Mouse (Mus musculus) intestine, embryonic 15.5 days (tissue): ENCODE measurements around the gene RPS10-NUDT3. TPM values are rescaled to one million over a fixed set of nuclear protein-coding genes. Genes with fewer than 3 reads are reported as not detected.
A peak's percentile ranks its signal among the peaks of the same experiment; 100 is the strongest.
"Not testable (repeated sequence)": the region's sequence is repeated elsewhere in the genome, so short reads cannot be mapped to it uniquely, and the experiment has no call there.

ENCODE experiments used
- ATAC-seq: fragments of 200-750 bp; cut with Nextera tagmentation; 2 replicates; pipeline ENCODE4 v1.8.0; 2017; ENCODE audit warnings: moderate TSS enrichment, moderate library complexity
- H3K27ac ChIP-seq: fragments of 300-500 bp; sonication (generic); 2 replicates; pipeline ENCODE4 v1.5.1; 2015; ENCODE audit warnings: mild to moderate bottlenecking, inconsistent platforms
- H3K27me3 ChIP-seq: fragments of 300-500 bp; sonication (generic); replicated peaks from 2 replicates; pipeline ENCODE4 v1.6.1; 2015; ENCODE audit warnings: inconsistent platforms
- H3K36me3 ChIP-seq: fragments of 300-500 bp; sonication (generic); 2 replicates; pipeline ENCODE4 v1.6.1; 2015; ENCODE audit warnings: inconsistent platforms
- H3K4me1 ChIP-seq: fragments of 300-500 bp; sonication (generic); replicated peaks from 2 replicates; pipeline ENCODE4 v1.6.1; 2015; ENCODE audit warnings: inconsistent platforms
- H3K4me2 ChIP-seq: fragments of 300-500 bp; sonication (generic); replicated peaks from 2 replicates; pipeline ENCODE4 v1.6.1; 2015; ENCODE audit warnings: mild to moderate bottlenecking, inconsistent platforms
- H3K4me3 ChIP-seq: fragments of 300-500 bp; sonication (generic); replicated peaks from 2 replicates; pipeline ENCODE4 v1.5.1; 2015; ENCODE audit warnings: inconsistent platforms
- H3K9ac ChIP-seq: fragments of 300-500 bp; sonication (generic); 2 replicates; pipeline ENCODE4 v1.6.1; 2015; ENCODE audit warnings: inconsistent platforms
- H3K9me3 ChIP-seq: fragments of 300-500 bp; sonication (generic); 2 replicates; pipeline ENCODE4 v1.6.1; 2016; ENCODE audit warnings: inconsistent platforms
- WGBS: fragments of 180-500 bp; shearing (Covaris S2); methylation state at CpG from one replicate; pipeline ENCODE4 v1.1.7; 2015; 5-methylcytosine and 5-hydroxymethylcytosine counted together
- polyA plus RNA-seq: library from polyadenylated mRNA; unstranded; fragments of >200 nt; fragmentation: Nextera tagmentation; extraction: Ambion mirVana; gene quantifications from 2 replicates; pipeline ENCODE4 v1.2.1, GENCODE M21; 2015

Gene RPS10-NUDT3
- polyA plus RNA-seq, 1 experiment from 2014 or later = not detected

DNA sequence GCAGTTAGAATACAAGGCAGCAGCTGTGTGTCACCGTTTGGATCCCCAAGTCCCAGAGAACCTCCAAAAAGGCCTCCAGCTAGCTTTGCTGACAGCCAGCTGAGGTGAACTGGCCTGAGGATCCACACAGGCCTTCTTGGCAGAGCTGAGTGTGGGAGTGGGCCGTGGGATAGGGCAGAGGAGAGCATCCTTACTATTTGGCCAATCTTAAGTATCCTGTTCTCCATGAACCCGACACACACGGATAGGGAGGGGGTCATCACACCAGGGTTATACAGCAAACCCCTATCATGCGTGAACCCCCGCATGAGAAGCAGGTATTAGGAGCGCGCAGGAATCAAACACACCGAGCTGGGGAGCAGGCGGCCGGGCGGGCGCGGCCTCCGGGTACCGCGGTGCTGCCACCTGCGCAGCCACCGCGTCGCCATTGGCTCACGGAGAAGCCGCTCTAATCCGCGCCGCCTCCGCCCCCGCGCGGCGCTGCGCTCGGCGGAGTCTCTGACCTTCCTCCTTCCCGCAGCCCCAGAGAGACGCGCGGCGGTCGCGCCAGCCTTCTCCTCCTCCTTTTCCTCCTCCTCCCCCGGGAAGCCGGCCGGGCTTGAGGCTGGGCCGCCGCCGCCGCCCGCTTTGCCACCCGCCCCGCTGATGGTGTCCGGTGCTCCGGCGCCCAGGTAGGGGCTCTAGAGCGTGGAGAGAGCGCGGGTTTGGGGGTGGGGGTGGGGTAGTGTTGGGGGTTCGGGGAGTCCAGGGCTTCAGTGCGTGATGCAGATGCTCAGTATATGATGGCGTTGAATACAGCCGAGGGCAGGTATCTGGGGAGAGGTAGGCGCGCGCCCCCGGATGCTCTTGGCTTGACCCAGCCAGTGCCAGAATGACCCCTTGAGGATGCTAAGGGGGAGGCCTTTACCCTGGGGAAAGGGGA lies 20.3 kb upstream of the RPS10-NUDT3 start, which contains the start of gene Pacsin1:
Gene Pacsin1, plus strand, starts transcription at position 421 of the 922 bp plus-strand sequence.
- H3K27ac ChIP-seq = no peak within 1 kb of the TSS
- peak within 1 kb of the TSS; percentile 45 for H3K4me3 ChIP-seq
- H3K9me3 ChIP-seq = no peaks in the 10 kb centered on the region
- H3K36me3 ChIP-seq = no peaks in the 10 kb centered on the region
- H3K9ac ChIP-seq = peak within 1 kb of the TSS; percentile 30
- H3K4me1 ChIP-seq = peaks cover 10% of the 10 kb centered on the region
- 1% methylated on average over 49 of the region's 65 CpGs for WGBS
- ATAC-seq = peak; percentile 74
- H3K27me3 ChIP-seq = peaks cover 25% of the 10 kb centered on the region
- peak within 1 kb of the TSS; percentile 91 for H3K4me2 ChIP-seq

DNA sequence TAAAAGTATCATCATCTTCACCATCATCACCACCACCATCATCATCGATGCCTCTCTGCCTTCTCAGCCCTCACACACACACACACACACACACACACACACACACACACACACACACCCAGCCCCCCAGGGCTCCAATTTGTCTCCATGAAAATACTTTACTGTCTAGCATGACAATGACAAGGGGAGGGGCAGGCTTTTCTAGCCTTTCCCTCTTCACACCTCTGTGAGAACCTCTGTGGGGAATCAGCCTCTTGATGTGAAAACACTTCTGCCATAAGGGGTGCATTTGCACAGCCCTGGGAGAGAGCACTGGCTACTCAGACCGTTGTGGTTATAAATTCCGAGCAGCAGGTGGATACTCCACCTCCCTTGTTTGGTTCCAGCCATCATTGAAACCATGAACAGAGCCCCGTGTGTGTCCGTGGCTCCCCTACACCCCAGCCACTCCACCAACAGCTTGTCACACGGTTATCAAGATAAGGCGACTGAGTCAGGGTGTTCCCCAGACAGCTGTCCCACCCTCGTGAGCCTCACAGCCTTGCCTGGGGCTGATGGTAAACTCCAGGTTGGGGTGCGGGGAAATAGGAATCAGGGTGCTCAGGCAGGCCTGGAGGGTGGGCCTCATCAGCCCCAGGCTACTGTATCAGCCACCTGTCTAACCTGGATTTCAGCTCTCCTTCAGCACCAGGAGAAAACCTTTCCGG lies 18.4 kb upstream of the RPS10-NUDT3 start:
- no peaks in the 10 kb centered on the region for H3K9me3 ChIP-seq
- WGBS = 54% methylated on average over 10 of the region's 10 CpGs

DNA sequence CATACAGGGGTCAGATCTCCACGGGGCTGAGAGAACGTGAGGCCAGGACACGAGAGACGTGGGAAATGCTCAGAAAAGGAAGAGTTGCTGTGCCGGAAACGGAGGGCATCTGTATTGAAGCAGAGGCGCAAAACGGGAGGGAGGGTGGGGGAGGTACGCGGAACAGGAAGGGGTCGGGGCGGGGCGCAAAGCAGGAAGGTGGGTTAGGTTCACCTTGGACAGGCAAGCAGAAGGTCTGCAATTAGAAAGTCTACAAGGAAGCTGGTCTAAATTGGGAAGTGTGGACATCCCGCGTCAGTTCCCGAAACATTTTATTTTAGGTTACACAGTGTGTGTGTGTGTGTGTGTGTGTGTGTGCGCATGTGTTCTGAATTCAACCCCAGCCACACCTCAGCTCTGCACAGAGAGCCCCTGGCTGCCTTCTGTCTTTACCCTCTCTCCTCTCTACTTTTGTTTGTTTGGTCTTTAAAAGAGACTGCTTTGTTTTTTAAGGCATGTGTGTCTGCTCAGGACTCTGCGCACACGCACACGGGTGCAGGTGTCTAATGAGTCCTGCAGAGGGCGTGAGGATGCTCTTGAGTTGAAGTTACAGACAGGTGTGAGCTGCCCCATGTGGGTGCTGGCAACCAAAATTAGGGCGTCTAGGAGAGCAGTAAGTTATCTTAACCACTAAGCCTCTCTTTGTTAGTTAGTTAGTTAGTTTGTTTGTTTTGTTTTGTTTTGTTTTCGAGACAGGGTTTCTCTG lies 17.2 kb upstream of the RPS10-NUDT3 start:
- ATAC-seq = no peak
- Histone ChIP-seq H3K27me3 (peaks cover 25% of the 10 kb centered on the region), H3K27ac (no peak overlapping the region), H3K9me3 (no peaks in the 10 kb centered on the region), H3K4me1 (peaks cover 10% of the 10 kb centered on the region), H3K9ac (no peak overlapping the region), H3K4me3 (no peak overlapping the region), H3K4me2 (no peak overlapping the region), H3K36me3 (no peaks in the 10 kb centered on the region)
- 81% methylated on average over 23 of the region's 23 CpGs for WGBS

More for the DNA sequence above, 18.4 kb upstream of the RPS10-NUDT3 start:
- H3K4me3 ChIP-seq = no peak overlapping the region
- no peak overlapping the region for H3K4me2 ChIP-seq
- no peak overlapping the region for H3K9ac ChIP-seq
- H3K36me3 ChIP-seq = no peaks in the 10 kb centered on the region
- peaks cover 25% of the 10 kb centered on the region for H3K27me3 ChIP-seq
- no peak overlapping the region for H3K27ac ChIP-seq
- peaks cover 10% of the 10 kb centered on the region for H3K4me1 ChIP-seq
- ATAC-seq = no peak

- H3K4me2 ChIP-seq = no peak overlapping the region
- H3K27ac ChIP-seq = no peak overlapping the region
- H3K27me3 ChIP-seq = peaks cover 9% of the 10 kb centered on the region
- 66% methylated on average over 13 of the region's 13 CpGs for WGBS
- H3K4me3 ChIP-seq = no peak overlapping the region
- H3K9ac ChIP-seq = no peak overlapping the region
- peaks cover 4% of the 10 kb centered on the region for H3K4me1 ChIP-seq
- no peaks in the 10 kb centered on the region for H3K36me3 ChIP-seq
- H3K9me3 ChIP-seq = no peaks in the 10 kb centered on the region
- no peak for ATAC-seq
These were observed 15.6 kb upstream of the RPS10-NUDT3 start for GRCm38 (mm10) chr17:27650586-27650985.

- H3K4me3 ChIP-seq = no peak overlapping the region
- no peak overlapping the region for H3K9ac ChIP-seq
- no peaks in the 10 kb centered on the region for H3K9me3 ChIP-seq
- H3K36me3 ChIP-seq = no peaks in the 10 kb centered on the region
- H3K4me2 ChIP-seq = no peak overlapping the region
- ATAC-seq = no peak
- H3K4me1 ChIP-seq = no peaks in the 10 kb centered on the region
- WGBS = 10% methylated on average over 12 of the region's 12 CpGs
- H3K27ac ChIP-seq = no peak overlapping the region
- H3K27me3 ChIP-seq = peaks cover 5% of the 10 kb centered on the region
These were observed 15.1 kb upstream of the RPS10-NUDT3 start for GRCm38 (mm10) chr17:27650160-27650559.

- H3K36me3 ChIP-seq = no peaks in the 10 kb centered on the region
- no peaks in the 10 kb centered on the region for H3K9me3 ChIP-seq
- H3K27ac ChIP-seq = no peak overlapping the region
- H3K4me3 ChIP-seq = no peak overlapping the region
- no peak for ATAC-seq
- WGBS = 44% methylated on average over 7 of the region's 7 CpGs
- no peaks in the 10 kb centered on the region for H3K27me3 ChIP-seq
- no peak overlapping the region for H3K9ac ChIP-seq
- peaks cover 10% of the 10 kb centered on the region for H3K4me1 ChIP-seq
- H3K4me2 ChIP-seq = no peak overlapping the region
These were observed 10.8 kb upstream of the RPS10-NUDT3 start for GRCm38 (mm10) chr17:27645807-27646206.

- H3K27me3 ChIP-seq = no peaks in the 10 kb centered on the region
- H3K4me2 ChIP-seq = no peak overlapping the region
- no peak overlapping the region for H3K9ac ChIP-seq
- no peak overlapping the region for H3K27ac ChIP-seq
- H3K9me3 ChIP-seq = no peaks in the 10 kb centered on the region
- 48% methylated on average over 2 of the region's 2 CpGs for WGBS
- H3K4me3 ChIP-seq = no peak overlapping the region
- H3K36me3 ChIP-seq = no peaks in the 10 kb centered on the region
- H3K4me1 ChIP-seq = peaks cover 10% of the 10 kb centered on the region
- ATAC-seq = no peak
These were observed 9.6 kb upstream of the RPS10-NUDT3 start for GRCm38 (mm10) chr17:27644572-27644971.

GRCm38 (mm10) chr17:27643756-27644155 lies 8.7 kb upstream of the RPS10-NUDT3 start:
- H3K4me3 ChIP-seq = no peak overlapping the region
- 84% methylated on average over 9 of the region's 9 CpGs for WGBS
- H3K4me2 ChIP-seq = no peak overlapping the region
- H3K36me3 ChIP-seq = no peaks in the 10 kb centered on the region
- H3K27ac ChIP-seq = no peak overlapping the region
- no peak overlapping the region for H3K9ac ChIP-seq
- no peaks in the 10 kb centered on the region for H3K9me3 ChIP-seq
- no peak for ATAC-seq
- no peaks in the 10 kb centered on the region for H3K27me3 ChIP-seq
- H3K4me1 ChIP-seq = peaks cover 10% of the 10 kb centered on the region

DNA sequence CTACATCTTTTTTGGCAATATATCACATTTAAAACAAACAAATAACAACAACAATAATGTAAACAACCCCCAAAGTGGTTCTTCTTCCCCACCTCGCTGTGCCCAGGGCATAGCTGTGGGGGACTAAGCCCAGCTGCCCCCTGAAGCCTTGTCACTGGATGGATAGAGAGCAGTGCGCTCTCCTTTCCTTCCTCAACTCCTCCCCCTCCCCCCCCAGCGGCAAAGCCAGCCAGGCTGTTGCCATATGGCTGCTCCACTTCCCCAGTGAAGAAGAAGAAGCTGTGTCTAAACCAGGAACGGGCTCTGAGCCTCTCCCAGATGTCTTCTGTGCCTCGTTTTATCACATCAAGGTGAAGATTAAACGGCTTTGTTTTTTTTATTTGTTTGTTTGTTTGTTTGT lies 8.1 kb upstream of the RPS10-NUDT3 start:
- Histone ChIP-seq H3K9ac (no peak overlapping the region), H3K27me3 (no peaks in the 10 kb centered on the region), H3K27ac (peak overlapping the region; percentile 54; the same call in 1 of the 2 replicates), H3K4me3 (no peak overlapping the region), H3K4me1 (peaks cover 10% of the 10 kb centered on the region), H3K36me3 (no peaks in the 10 kb centered on the region), H3K9me3 (no peaks in the 10 kb centered on the region), H3K4me2 (peak overlapping the region; percentile 22)
- 31% methylated on average over 6 of the region's 6 CpGs for whole genome bisulfite sequencing
- no peak for ATAC-seq

DNA sequence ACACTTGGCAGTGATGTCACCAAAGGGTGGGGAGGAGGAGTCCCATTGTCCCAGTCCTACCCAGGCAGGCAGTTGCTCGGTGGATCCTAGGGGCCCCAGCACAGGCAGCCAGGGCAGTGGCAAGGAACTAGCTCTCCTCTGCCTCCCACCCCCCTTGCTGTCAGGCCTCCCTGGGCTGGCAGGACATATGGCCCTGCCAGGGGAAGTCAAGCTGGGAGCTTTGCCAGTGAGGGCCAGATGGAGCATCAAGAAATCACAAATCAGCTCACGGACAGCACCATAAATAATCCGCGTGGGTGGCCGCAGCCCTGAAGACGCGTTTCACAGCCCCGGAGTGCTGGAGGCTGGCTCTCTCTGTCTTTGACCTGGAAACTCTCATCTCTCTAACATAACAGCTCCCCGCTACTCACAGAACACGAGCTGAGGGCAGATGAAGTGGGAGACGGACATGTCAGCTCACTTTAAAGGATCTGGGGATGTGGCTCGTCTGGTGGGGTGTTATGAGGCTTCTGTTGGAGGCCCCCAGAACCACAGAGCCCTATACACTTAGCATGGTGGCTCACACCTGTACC lies 7.6 kb upstream of the RPS10-NUDT3 start:
- H3K4me3 ChIP-seq = no peak overlapping the region
- H3K36me3 ChIP-seq = no peaks in the 10 kb centered on the region
- peak overlapping the region; percentile 22 for H3K4me2 ChIP-seq
- WGBS = 12% methylated on average over 12 of the region's 12 CpGs
- H3K4me1 ChIP-seq = peaks cover 10% of the 10 kb centered on the region
- H3K9me3 ChIP-seq = no peaks in the 10 kb centered on the region
- H3K9ac ChIP-seq = peak overlapping the region; percentile 17; the same call in 1 of the 2 replicates
- peak; percentile 62 for ATAC-seq
- H3K27ac ChIP-seq = peak overlapping the region; percentile 54
- no peaks in the 10 kb centered on the region for H3K27me3 ChIP-seq

GRCm38 (mm10) chr17:27639851-27640250 lies 4.8 kb upstream of the RPS10-NUDT3 start:
- not testable (repeated sequence) for H3K36me3 ChIP-seq, H3K4me2 ChIP-seq, H3K9ac ChIP-seq, H3K27ac ChIP-seq, H3K27me3 ChIP-seq, ATAC-seq, H3K4me3 ChIP-seq, H3K9me3 ChIP-seq
- peaks cover 20% of the 10 kb centered on the region for H3K4me1 ChIP-seq
- WGBS = 86% methylated on average over 6 of the region's 6 CpGs
